Mouse (Mus musculus) CH12.LX (cell line): ENCODE data around the gene Errfi1. TPM values are rescaled to one million over a fixed set of nuclear protein-coding genes. Genes with fewer than 3 reads are reported as not detected.
A peak's percentile ranks its signal among the peaks of the same experiment; 100 is the strongest.

Experiments used
- DNase-seq: peaks from one replicate; pipeline ENCODE4 v3.0.0-alpha.2; 2013; ENCODE audit errors: extremely low read depth
- H3K27ac ChIP-seq: 2 replicates; pipeline ENCODE4 v1.5.1; 2012; ENCODE audit warnings: low read depth, mild to moderate bottlenecking, control low read depth, moderate library complexity; ENCODE audit not compliant: insufficient read depth
- H3K27me3 ChIP-seq: replicated peaks from 2 replicates; pipeline ENCODE3; 2012; ENCODE audit warnings: inconsistent platforms
- H3K36me3 ChIP-seq, 2 experiments: replicated peaks in 1 of 2; 2 replicates each; pipeline versions ENCODE3 to v1.6.1; 2012; ENCODE audit warnings: inconsistent platforms in 1 of 2, low read length in 1 of 2, mild to moderate bottlenecking in 1 of 2, mixed read lengths in 1 of 2, moderate library complexity in 1 of 2; ENCODE audit not compliant: control insufficient read depth in 1 of 2, insufficient read depth in 1 of 2
- H3K4me1 ChIP-seq, 2 experiments: 2 replicates each; pipeline ENCODE4 v1.6.1; 2012; ENCODE audit warnings: inconsistent platforms in 1 of 2, moderate library complexity in 1 of 2; ENCODE audit not compliant: insufficient read depth in 2 of 2, control insufficient read depth in 1 of 2
- H3K4me2 ChIP-seq: 2 replicates; pipeline ENCODE4 v1.6.1; 2012; ENCODE audit warnings: low read depth, mild to moderate bottlenecking, control low read depth; ENCODE audit not compliant: poor library complexity, insufficient read depth, severe bottlenecking
- H3K4me3 ChIP-seq, 3 experiments: fragments of 150-350 bp in 1 of 3; sonication (generic) in 1 of 3; replicated peaks in 1 of 3; 2 replicates each; pipeline versions ENCODE3 to v1.5.1; 2011 to 2012; ENCODE audit warnings: low read depth in 2 of 3, low read length in 2 of 3, mild to moderate bottlenecking in 2 of 3, moderate library complexity in 2 of 3, control low read depth in 1 of 3, improper control_type of control experiment in 1 of 3, inconsistent platforms in 1 of 3, mixed read lengths in 1 of 3; ENCODE audit not compliant: poor library complexity in 1 of 3
- H3K79me2 ChIP-seq: replicated peaks from 2 replicates; pipeline ENCODE4 v1.6.1; 2012; ENCODE audit warnings: mild to moderate bottlenecking, moderate library complexity; ENCODE audit not compliant: control insufficient read depth, poor library complexity, insufficient read depth, severe bottlenecking; ENCODE audit errors: extremely low read depth
- H3K9ac ChIP-seq: 2 replicates; pipeline ENCODE4 v1.6.1; 2012; ENCODE audit warnings: low read depth, mild to moderate bottlenecking, control low read depth, moderate library complexity; ENCODE audit not compliant: insufficient read depth
- H3K9me3 ChIP-seq: replicated peaks from 2 replicates; pipeline ENCODE3; 2012; ENCODE audit warnings: low read length, inconsistent platforms, mixed read lengths
- CHD1 ChIP-seq: IDR thresholded peaks from 2 replicates; pipeline ENCODE4 v1.6.1; 2012; ENCODE audit warnings: low read depth, low read length, improper control_type of control experiment, inconsistent platforms
- ELF1 ChIP-seq: IDR thresholded peaks from 2 replicates; pipeline ENCODE4 v1.6.1; 2014; ENCODE audit warnings: low read depth, mild to moderate bottlenecking, inconsistent platforms, low read length, improper control_type of control experiment
- ETS1 ChIP-seq: conservative IDR thresholded peaks from 2 replicates; pipeline ENCODE4 v1.6.1; 2012; ENCODE audit warnings: low read depth, mild to moderate bottlenecking, inconsistent platforms, low read length, improper control_type of control experiment, moderate library complexity
- GABPA ChIP-seq: IDR thresholded peaks from 2 replicates; pipeline ENCODE4 v1.6.1; 2012; ENCODE audit warnings: low read depth, low read length, improper control_type of control experiment, inconsistent platforms; ENCODE audit not compliant: insufficient replicate concordance
- HCFC1 ChIP-seq: IDR thresholded peaks from 2 replicates; pipeline ENCODE4 v1.6.1; 2012; ENCODE audit warnings: low read depth, mild to moderate bottlenecking, inconsistent platforms, low read length, improper control_type of control experiment
- JUN ChIP-seq: IDR thresholded peaks from 2 replicates; pipeline ENCODE4 v1.6.1; 2011; ENCODE audit warnings: low read depth, mild to moderate bottlenecking, low read length, improper control_type of control experiment, moderate library complexity; ENCODE audit not compliant: insufficient read depth
- JUND ChIP-seq: conservative IDR thresholded peaks from 2 replicates; pipeline ENCODE4 v1.6.1; 2011; ENCODE audit warnings: low read depth, low read length, improper control_type of control experiment
- MAFK ChIP-seq: IDR thresholded peaks from 2 replicates; pipeline ENCODE4 v1.6.1; 2011; ENCODE audit warnings: low read length, improper control_type of control experiment; ENCODE audit not compliant: insufficient replicate concordance
- MAZ ChIP-seq: IDR thresholded peaks from 2 replicates; pipeline ENCODE4 v1.6.1; 2012; ENCODE audit warnings: low read depth, mild to moderate bottlenecking, inconsistent platforms, low read length, improper control_type of control experiment, moderate library complexity
- MEF2A ChIP-seq: IDR thresholded peaks from 2 replicates; pipeline ENCODE4 v1.6.1; 2014; ENCODE audit warnings: low read depth, mild to moderate bottlenecking, inconsistent platforms, low read length, improper control_type of control experiment, borderline replicate concordance
- MYC ChIP-seq: IDR thresholded peaks from 2 replicates; pipeline ENCODE4 v1.6.1; 2011; ENCODE audit warnings: low read depth, mild to moderate bottlenecking, improper control_type of control experiment, low read length
- NRF1 ChIP-seq: IDR thresholded peaks from 2 replicates; pipeline ENCODE4 v1.6.1; 2014; ENCODE audit warnings: low read depth, mild to moderate bottlenecking, inconsistent platforms, low read length, improper control_type of control experiment, moderate library complexity
- POLR2A ChIP-seq: IDR thresholded peaks from 2 replicates; pipeline ENCODE4 v1.6.1; 2011; ENCODE audit warnings: low read depth, mild to moderate bottlenecking, improper control_type of control experiment, low read length
- RAD21 ChIP-seq: IDR thresholded peaks from 2 replicates; pipeline ENCODE4 v1.6.1; 2011; ENCODE audit warnings: low read depth, mild to moderate bottlenecking, low read length, improper control_type of control experiment, moderate library complexity
- SIN3A ChIP-seq: IDR thresholded peaks from 2 replicates; pipeline ENCODE4 v1.6.1; 2012; ENCODE audit warnings: low read length, improper control_type of control experiment, inconsistent platforms
- SMC3 ChIP-seq: IDR thresholded peaks from 2 replicates; pipeline ENCODE4 v1.6.1; 2011; ENCODE audit warnings: low read depth, low read length, improper control_type of control experiment
- UBTF ChIP-seq: IDR thresholded peaks from 2 replicates; pipeline ENCODE4 v1.6.1; 2012; ENCODE audit warnings: low read depth, mild to moderate bottlenecking, inconsistent platforms, low read length, improper control_type of control experiment, moderate library complexity
- USF2 ChIP-seq: conservative IDR thresholded peaks from 2 replicates; pipeline ENCODE4 v1.6.1; 2011; ENCODE audit warnings: low read depth, low read length, improper control_type of control experiment
- ZC3H11A ChIP-seq: IDR thresholded peaks from 2 replicates; pipeline ENCODE4 v1.6.1; 2012; ENCODE audit warnings: low read depth, mild to moderate bottlenecking, inconsistent platforms, low read length, improper control_type of control experiment
- dilution Hi-C: fragments of 300-500 bp; cut with MboI; formaldehyde crosslinking; loops from 2 replicates; pipeline ENCODE4 v1.14.3; 2020; ENCODE audit warnings: low sequenced_read_pairs; ENCODE audit not compliant: extremely low pct_unique_long_range_greater_than_20kb, extremely low pct_ligation_motif_present
- in situ Hi-C: fragments of 300-500 bp; cut with MboI; formaldehyde crosslinking; loops from 3 replicates; pipeline ENCODE4 v1.14.3; 2019; ENCODE audit warnings: low sequenced_read_pairs, low pct_ligation_motif_present, low pct_unique_long_range_greater_than_20kb, mixed read lengths
- polyA plus RNA-seq: library from polyadenylated mRNA; unstranded; fragments of >175 nt; gene quantifications from 2 replicates; pipeline ENCODE4 v1.2.1, GENCODE M21; 2012; ENCODE audit warnings: low read depth; ENCODE audit not compliant: insufficient read length
- total RNA-seq, 2 experiments: library from RNA; depleted of rRNA; stranded (reverse); fragments of 300-350 nt in 1 of 2; fragments of >200 nt in 1 of 2; gene quantifications; 2 replicates each; pipeline ENCODE4 v1.2.3; 2012 to 2014

Errfi1 gene
- total and polyA plus RNA-seq, 3 experiments: 0.08 to 0.28 (median 0.14) TPM

DNA sequence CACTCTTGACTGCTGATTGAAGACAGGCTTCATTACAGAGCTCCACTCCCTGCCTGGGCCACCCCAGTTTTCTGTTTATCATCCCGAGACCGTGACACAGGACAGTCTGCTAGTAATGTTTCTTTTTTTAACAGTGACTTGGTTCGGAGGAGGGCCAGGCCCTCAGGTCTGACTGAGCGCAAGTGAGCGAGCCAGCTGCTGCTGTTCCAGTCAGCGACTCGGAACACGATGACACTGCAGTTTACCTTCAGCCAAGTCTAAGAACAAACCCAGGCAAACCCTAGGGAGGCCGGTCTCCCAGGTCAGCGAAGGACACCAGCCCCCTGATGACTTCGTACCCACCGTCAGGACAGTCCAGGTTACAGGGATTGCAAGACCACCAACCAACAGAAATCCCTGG, 48.3 kb downstream of the Errfi1 start:
- in situ Hi-C loops: no loop called here
- Histone ChIP-seq H3K27me3 (no peaks in the 10 kb centered on the region), H3K4me1 (peaks cover 3 to 50% of the 10 kb centered on the region in 2 experiments; a peak in 2 of 4 replicates), H3K4me3 (no peak overlapping the region), H3K79me2 (0 out of 2 replicates have a peak, but pooled peaks cover 2% of the 10 kb centered on the region), H3K36me3 (peaks cover 80 to 91% of the 10 kb centered on the region in 2 experiments), H3K27ac (peak overlapping the region; percentile 54), H3K9me3 (no peaks in the 10 kb centered on the region), H3K9ac (no peak overlapping the region), H3K4me2 (no peak overlapping the region)
- DNase-seq: peak; percentile 47
- dilution Hi-C loops: no loop called here
- TF ChIP-seq MAFK (no peak), ETS1 (0 out of 2 replicates have a peak, but pooled peaks have one; percentile 9)

DNA sequence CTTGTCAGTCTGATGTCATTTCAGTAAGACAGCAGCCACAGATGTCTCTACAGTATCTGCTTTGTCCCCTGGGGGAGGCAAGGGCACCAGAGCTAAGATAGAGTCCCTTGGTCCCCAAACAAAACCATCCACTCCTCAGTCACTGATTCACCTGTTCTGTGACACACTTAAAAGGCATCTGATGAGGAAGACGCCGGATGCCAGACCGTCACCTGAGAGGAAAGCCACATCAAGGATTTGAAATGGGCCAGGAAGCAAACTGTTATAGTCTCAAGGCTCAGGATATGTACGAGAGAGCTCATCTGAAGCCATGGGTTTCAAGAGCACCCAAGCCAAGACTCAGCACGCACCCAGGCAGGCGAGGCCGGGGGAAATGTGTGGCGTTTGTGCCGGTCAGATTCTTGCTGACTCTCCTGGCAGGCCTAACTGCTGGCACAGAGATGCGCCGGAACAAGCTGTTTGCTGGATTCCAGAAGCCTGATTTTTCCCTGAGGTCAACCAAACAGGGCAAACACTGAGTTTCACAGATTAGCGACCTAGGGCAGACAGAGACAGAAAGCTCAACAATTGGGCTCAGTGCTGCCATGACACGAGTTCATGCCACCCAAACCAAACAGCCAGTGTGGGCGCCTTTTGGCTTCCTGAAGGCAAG, 49.5 kb downstream of the Errfi1 start:
- dilution Hi-C loops (no loop called here), in situ Hi-C loops (no loop called here)
- H3K27ac ChIP-seq: no peak overlapping the region
- no peaks in the 10 kb centered on the region for H3K27me3 ChIP-seq
- peaks cover 6 to 61% of the 10 kb centered on the region in 2 experiments for H3K4me1 ChIP-seq
- TF ChIP-seq JUN (no peak), RAD21 (no peak), CHD1 (no peak), JUND (no peak), GABPA (no peak), USF2 (no peak), ELF1 (no peak), POLR2A (no peak), NRF1 (no peak), SIN3A (no peak), MYC (no peak), SMC3 (no peak), ZC3H11A (no peak), UBTF (no peak), MEF2A (no peak), MAZ (no peak), HCFC1 (no peak)
- no peak overlapping the region for H3K4me3 ChIP-seq
- H3K9me3 ChIP-seq: no peaks in the 10 kb centered on the region
- peaks cover 14% of the 10 kb centered on the region for H3K79me2 ChIP-seq
- DNase-seq: no peak
- no peak overlapping the region for H3K4me2 ChIP-seq
- peaks cover 77 to 91% of the 10 kb centered on the region in 2 experiments for H3K36me3 ChIP-seq
- no peak overlapping the region for H3K9ac ChIP-seq
